Mouse (Mus musculus) stomach, postnatal 0 days (tissue): Measurements from ENCODE around the gene Gsk3a.

Source experiments
- CTCF ChIP-seq: IDR thresholded peaks from 2 replicates; pipeline ENCODE4 v1.5.1; 2016; ENCODE audit warnings: antibody characterized with exemption, low read depth, mild to moderate bottlenecking, moderate library complexity
- EP300 ChIP-seq: optimal IDR thresholded peaks from 2 replicates; pipeline ENCODE3; 2016; ENCODE audit warnings: antibody characterized with exemption

DNA sequence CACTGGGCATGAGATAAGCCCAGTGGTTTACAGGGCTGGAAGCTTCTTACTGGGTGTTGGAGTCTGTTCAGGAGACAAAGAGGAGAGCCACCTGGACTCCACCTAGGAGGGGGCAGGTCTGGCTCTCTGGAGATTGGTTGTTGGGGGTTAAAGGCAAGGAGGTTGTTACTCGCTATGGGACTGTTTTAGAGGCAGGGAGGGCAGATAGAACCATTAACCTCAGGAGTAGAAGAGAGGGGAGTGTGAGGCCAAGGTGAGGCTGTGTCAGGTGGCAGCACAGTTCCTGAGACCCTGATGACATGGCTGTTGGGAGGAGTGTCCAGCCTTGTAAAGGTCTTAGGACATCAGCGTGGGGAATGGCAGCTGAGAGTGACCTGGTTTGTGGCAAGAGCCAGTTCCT, 46.5 kb upstream of the Gsk3a start:
- TF ChIP-seq CTCF = no peak
- TF ChIP-seq EP300 = no peak
